Mouse (Mus musculus) liver, embryonic 14 days (tissue): Measurements from ENCODE around the gene Klhdc1. TPM values are rescaled to one million over a fixed set of nuclear protein-coding genes. Genes with fewer than 3 reads are reported as not detected.

Experiments
- polyA plus RNA-seq: library from polyadenylated mRNA; depleted of rRNA; stranded (reverse); fragments of >200 nt; gene quantifications from 2 replicates; pipeline ENCODE4 v1.2.3, GENCODE M21; 2012; rRNA removed

Gene Klhdc1
- 0.86 and 1.7 TPM in 2 replicates for polyA plus RNA-seq

DNA sequence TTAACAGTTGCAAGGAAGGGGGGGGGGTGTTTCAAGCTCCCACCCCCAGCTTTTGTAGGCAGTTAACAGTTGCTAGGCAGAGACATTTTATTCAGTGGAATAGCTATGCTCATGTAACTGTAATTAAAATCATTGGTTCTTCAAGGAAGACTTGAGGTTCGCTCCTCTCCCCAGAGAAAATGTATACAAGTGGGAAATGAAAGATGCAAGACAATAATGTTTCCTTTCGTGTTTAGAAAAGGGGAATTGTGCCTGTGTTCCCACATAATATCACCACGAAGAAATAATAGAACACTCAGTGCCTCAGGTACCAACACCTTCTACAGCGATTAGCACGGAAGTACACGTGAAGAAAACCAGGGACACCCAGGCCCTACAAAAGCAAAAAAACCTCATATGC lies at the start of gene Klhdc1:
Gene Klhdc1 (plus strand): TSS at position 301 of the 400 bp plus-strand sequence.

DNA sequence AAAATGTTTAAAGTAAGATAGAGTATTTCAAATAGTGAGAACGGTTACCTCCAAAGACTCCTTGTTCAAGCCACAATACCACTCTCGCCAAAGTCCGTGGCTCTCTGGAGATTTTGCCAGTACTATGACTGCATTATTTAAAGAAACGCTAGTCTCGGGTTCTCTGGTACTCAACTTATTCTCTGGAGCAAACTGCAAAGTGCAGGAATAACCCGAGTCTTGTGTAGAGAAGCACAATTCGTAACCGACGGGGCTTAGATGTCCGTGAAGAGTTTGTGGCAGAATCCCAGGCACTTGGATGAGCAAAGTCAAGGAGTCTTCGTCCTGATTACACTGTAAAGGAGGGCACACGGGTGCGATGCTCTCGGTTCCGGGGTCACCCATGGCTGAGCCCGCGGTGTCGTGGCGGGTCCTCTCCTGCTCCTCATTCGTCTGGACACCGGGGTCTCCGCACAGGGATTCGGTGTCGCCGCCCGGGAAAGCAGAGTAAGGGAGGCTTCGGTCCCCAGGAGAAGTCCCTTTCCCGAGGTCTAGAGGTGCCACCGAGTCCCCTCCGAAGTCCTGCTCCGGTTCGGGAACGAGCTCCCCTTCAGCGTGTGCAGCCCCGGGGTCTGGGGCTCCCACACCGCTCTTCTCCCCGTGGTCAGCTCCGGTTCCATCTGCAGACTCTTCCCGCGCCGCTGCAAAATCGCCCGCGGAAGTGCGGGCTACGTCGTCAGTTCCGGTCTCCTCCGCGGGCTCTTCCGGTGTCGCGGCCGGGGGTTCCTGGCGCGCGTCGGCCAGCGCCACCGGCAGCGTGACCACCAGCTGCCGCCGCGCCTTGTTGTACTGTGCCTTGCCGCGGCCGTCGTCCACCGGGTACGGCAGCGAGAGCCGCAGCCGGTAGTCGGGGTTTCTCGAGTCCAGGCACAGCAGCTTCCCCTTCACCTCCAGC lies 44.3 kb upstream of the Klhdc1 start, which contains the start of gene Gm49383:
Gene Gm49383 (minus strand): TSS at position 661 of the 934 bp plus-strand sequence.

DNA sequence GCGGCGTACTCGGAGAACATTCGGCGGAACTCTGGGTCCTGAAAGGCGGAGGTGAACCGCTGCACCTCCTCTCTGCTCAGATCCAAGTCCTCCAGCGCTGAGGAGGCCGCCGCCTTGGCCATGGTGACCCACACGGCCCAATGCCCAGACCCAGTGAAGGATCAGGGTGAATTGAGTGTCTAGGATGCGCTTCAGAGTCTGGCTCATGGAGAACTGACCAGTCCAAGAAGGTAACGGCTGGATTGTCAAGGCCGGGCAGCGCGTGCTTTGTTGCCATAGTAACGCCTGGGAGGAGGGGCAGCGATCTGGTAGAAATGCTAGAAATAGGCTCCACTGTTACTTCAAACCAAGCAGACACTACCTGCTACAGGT lies 42.8 kb upstream of the Klhdc1 start, which contains the start of gene Dnaaf2:
Gene Dnaaf2 (minus strand): TSS at position 266 of the 372 bp plus-strand sequence.

DNA sequence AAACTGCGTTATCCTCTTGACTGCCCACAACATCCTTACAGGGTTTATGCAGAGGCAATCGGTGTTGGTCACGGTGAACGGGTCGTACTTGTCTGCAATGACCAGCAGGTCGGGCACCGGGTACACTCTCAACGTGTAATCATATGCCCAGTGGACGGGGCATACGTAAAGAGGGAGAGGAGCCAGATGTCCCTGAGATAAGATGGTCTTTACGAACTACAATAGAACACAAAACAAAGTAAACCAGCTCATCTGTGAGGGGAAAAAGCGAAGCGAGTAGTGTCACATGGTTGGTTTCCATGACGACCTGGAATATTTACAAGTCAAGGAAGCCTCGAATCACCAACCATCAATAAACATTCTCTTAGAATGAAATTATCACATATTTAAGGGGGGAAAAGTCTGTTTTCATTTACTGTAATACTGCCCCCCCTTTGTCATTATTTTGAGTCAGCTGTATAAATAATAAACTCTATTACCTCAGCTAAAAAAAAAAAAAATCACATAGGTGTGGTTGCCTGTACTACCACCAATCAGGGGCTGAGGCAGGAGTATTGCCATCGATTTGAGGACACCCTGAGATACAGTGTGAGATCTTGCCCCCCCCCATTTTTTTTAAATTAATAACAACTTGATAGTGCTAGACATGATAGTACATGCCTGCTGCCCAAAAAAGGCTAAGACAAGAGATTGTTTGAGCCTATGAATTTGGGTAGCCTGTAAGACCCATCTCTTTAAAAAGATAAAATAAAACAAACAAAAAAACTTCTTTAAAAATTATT lies 36.7 kb upstream of the Klhdc1 start, which contains the start of gene Gm49384:
Gene Gm49384 (minus strand): TSS at position 216 of the 782 bp plus-strand sequence.

GRCm38 (mm10) chr12:69227776-69228466 lies 13.1 kb upstream of the Klhdc1 start, which contains the start of gene Pole2:
Gene Pole2 (minus strand): TSS chr12:69228195.

DNA sequence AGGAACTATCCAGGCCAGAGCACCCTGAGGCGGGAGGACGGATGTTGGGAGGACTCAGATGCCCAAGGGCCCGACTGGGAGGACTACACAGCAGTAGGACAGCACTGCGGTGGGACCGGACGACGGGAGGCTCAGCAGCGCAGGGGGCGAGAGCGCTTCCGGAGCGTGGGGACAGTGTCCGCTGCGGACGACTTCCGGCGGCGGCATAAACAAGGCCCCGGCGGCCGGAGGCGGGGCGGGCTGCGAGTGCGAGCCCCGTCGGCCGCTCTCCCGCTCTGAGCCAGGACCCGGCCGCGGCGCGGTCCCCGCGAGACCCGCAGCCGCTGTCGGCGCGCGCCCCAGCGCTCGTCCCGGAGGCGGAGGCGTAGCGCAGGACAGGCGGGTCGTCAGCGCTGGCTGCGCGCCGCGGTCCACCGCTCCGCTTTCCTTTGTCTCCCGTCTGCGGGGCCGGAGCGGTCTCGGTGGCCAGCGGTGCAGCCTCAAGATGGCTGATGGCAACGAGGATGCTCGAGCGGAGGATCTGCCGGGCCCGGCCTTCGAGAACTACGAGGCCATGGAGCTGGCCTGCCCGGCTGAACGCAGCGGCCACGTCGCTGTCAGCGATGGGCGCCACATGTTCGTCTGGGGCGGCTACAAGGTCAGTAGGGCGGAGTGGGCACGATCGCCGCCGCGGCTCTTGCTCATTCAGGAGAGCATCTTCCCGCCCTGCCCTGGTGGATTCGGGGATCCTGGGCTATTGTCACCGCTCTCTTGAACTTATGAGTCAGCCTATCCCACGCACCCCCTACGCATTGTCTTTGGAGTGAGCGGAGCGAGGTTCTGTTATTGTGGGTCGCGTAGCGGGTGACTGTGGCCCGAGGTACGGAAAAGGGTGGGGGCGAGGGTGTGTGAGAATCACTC lies 55.8 kb downstream of the Klhdc1 start, which contains the start of gene Klhdc2:
Gene Klhdc2 (plus strand): TSS at position 171 of the 900 bp plus-strand sequence.

Other genes starting within 250 kb of the Klhdc1 start
- 1,487 and 1,680 TPM in 2 replicates for gene Rps29, start 82.0 kb upstream of the Klhdc1 start, polyA plus RNA-seq
- gene Lrr1, start 72.4 kb upstream of the Klhdc1 start, polyA plus RNA-seq: 11.7 and 13.8 TPM in 2 replicates
- gene Rpl36al, start 57.1 kb upstream of the Klhdc1 start, polyA plus RNA-seq: 563 and 595 TPM in 2 replicates
- gene Mgat2, start 57.0 kb upstream of the Klhdc1 start, polyA plus RNA-seq: 10.3 and 12.5 TPM in 2 replicates
- 5.1 and 6.2 TPM in 2 replicates for gene Gm49383, start 44.1 kb upstream of the Klhdc1 start, polyA plus RNA-seq
- 2.9 and 3.6 TPM in 2 replicates for gene Dnaaf2, start 42.7 kb upstream of the Klhdc1 start, polyA plus RNA-seq
- gene Gm49384, start 36.9 kb upstream of the Klhdc1 start, polyA plus RNA-seq: 7.2 and 8.7 TPM in 2 replicates
- 26.3 and 30.3 TPM in 2 replicates for gene Pole2, start 13.0 kb upstream of the Klhdc1 start, polyA plus RNA-seq
- 41.5 and 47.7 TPM in 2 replicates for gene Klhdc2, start 55.5 kb downstream of the Klhdc1 start, polyA plus RNA-seq
- gene Nemf, start 116.0 kb downstream of the Klhdc1 start, polyA plus RNA-seq: 12.4 and 13.3 TPM in 2 replicates
- 39.8 and 46.5 TPM in 2 replicates for gene Arf6, start 131.0 kb downstream of the Klhdc1 start, polyA plus RNA-seq
- 0.15 and 0.16 TPM in 2 replicates for gene Gm9887, start 131.3 kb downstream of the Klhdc1 start, polyA plus RNA-seq